Mouse (Mus musculus): ENCODE data around the gene Hsd17b7.
"Not testable (repeated sequence)": the region's sequence is repeated elsewhere in the genome, so short reads cannot be mapped to it uniquely, and the experiment has no call there.

Hsd17b7 gene

GRCm38 (mm10) chr1:169968792-169969515 is at the start of gene Hsd17b7:
Gene Hsd17b7 (minus strand): TSS chr1:169969241.
- peak; percentile 94 to 95 for DNase-seq (ENCODE audit: low read depth in 1 of 2, low spot score in 2 of 2)

GRCm38 (mm10) chr1:170014784-170015183 is 45.7 kb upstream of the Hsd17b7 start:
- DNase-seq (ENCODE audit: low read depth in 1 of 2, low spot score in 2 of 2) = no peak

GRCm38 (mm10) chr1:170010716-170011505 is 41.9 kb upstream of the Hsd17b7 start:
- DNase-seq (ENCODE audit: low read depth in 1 of 2, low spot score in 2 of 2) = no peak

GRCm38 (mm10) chr1:170009296-170009695 is 40.3 kb upstream of the Hsd17b7 start:
- DNase-seq (ENCODE audit: low read depth in 1 of 2, low spot score in 2 of 2) = no peak

- DNase-seq (ENCODE audit: low read depth in 1 of 2, low spot score in 2 of 2) = no peak
Measured at GRCm38 (mm10) chr1:170008432-170009220, 39.6 kb upstream of the Hsd17b7 start.

GRCm38 (mm10) chr1:170006516-170006915 is 37.5 kb upstream of the Hsd17b7 start:
- DNase-seq (ENCODE audit: low read depth in 1 of 2, low spot score in 2 of 2) = no peak

- DNase-seq (ENCODE audit: low read depth in 1 of 2, low spot score in 2 of 2) = no peak
Measured at GRCm38 (mm10) chr1:170005297-170005696, 36.3 kb upstream of the Hsd17b7 start.

- not testable (repeated sequence) for DNase-seq (ENCODE audit: low read depth in 1 of 2, low spot score in 2 of 2)
Measured at GRCm38 (mm10) chr1:169993901-169994300, 24.9 kb upstream of the Hsd17b7 start.

- DNase-seq (ENCODE audit: low read depth in 1 of 2, low spot score in 2 of 2) = no peak
Measured at GRCm38 (mm10) chr1:169986166-169986565, 17.1 kb upstream of the Hsd17b7 start.

GRCm38 (mm10) chr1:169977621-169978020 is 8.6 kb upstream of the Hsd17b7 start:
- no peak for DNase-seq (ENCODE audit: low read depth in 1 of 2, low spot score in 2 of 2)

GRCm38 (mm10) chr1:169971998-169972397 is 3.0 kb upstream of the Hsd17b7 start:
- DNase-seq (ENCODE audit: low read depth in 1 of 2, low spot score in 2 of 2) = no peak

GRCm38 (mm10) chr1:169970936-169971335 is 1.9 kb upstream of the Hsd17b7 start:
- DNase-seq (ENCODE audit: low read depth in 1 of 2, low spot score in 2 of 2) = no peak

- no peak for DNase-seq (ENCODE audit: low read depth in 1 of 2, low spot score in 2 of 2)
Measured at GRCm38 (mm10) chr1:169969516-169969886, 460 bp upstream of the Hsd17b7 start.

GRCm38 (mm10) chr1:169953106-169953505 is 15.9 kb downstream of the Hsd17b7 start:
- DNase-seq (ENCODE audit: low read depth in 1 of 2, low spot score in 2 of 2) = no peak

- DNase-seq (ENCODE audit: low read depth in 1 of 2, low spot score in 2 of 2) = no peak
Measured at GRCm38 (mm10) chr1:169952636-169953035, 16.4 kb downstream of the Hsd17b7 start.

- DNase-seq (ENCODE audit: low read depth in 1 of 2, low spot score in 2 of 2) = no peak
Measured at GRCm38 (mm10) chr1:169951561-169951960, 17.5 kb downstream of the Hsd17b7 start.

- no peak for DNase-seq (ENCODE audit: low read depth in 1 of 2, low spot score in 2 of 2)
Measured at GRCm38 (mm10) chr1:169950651-169951050, 18.4 kb downstream of the Hsd17b7 start.

- no peak for DNase-seq (ENCODE audit: low read depth in 1 of 2, low spot score in 2 of 2)
Measured at GRCm38 (mm10) chr1:169949981-169950380, 19.1 kb downstream of the Hsd17b7 start.

- DNase-seq (ENCODE audit: low read depth in 1 of 2, low spot score in 2 of 2) = no peak
Measured at GRCm38 (mm10) chr1:169948866-169949265, 20.2 kb downstream of the Hsd17b7 start.

GRCm38 (mm10) chr1:169948280-169948679 is 20.8 kb downstream of the Hsd17b7 start:
- no peak for DNase-seq (ENCODE audit: low read depth in 1 of 2, low spot score in 2 of 2)

GRCm38 (mm10) chr1:169947654-169948053 is 21.4 kb downstream of the Hsd17b7 start:
- DNase-seq (ENCODE audit: low read depth in 1 of 2, low spot score in 2 of 2) = no peak

GRCm38 (mm10) chr1:169946004-169946403 is 23.0 kb downstream of the Hsd17b7 start:
- DNase-seq (ENCODE audit: low read depth in 1 of 2, low spot score in 2 of 2) = no peak
